16 mouse cellular contexts compared by ENCODE assay signal in the genomic region with DNA sequence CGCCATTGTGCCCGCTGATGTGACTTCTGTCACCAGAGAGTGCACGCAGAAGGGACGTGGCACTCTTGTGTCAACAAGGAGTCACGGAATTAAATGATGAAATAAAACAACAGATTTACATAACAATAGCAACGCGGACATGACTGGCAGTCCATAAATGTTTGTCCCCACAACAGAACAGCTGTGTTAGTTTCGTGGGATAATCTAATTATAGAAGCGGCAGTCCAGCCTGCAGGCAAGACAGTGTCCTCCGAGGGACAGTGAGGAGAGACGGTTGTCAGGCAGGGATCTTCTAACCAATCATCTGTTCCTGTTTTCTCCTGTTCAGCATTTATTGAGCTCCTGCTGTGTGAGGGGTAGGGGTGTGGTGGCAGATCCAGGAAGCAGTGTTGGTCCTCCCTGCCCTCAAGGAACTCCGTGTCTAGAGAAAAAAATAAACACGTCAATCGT. TPM values are rescaled to one million over a fixed set of nuclear protein-coding genes. Genes with fewer than 3 reads are reported as not detected.
DNase-seq lines count a peak whose midpoint lies in the region; ATAC-seq lines count a peak whose summit lies in the region.
"Had no signal": no experiment of that assay in that cellular context is flagged by ENCODE, and none has a peak within 500 bp of the region (broad histone marks: within the 10 kb centered on the region; RNA-seq: fewer than 3 reads in every experiment).

No protein-coding gene starts in this region.

- no peak for ATAC-seq in heart, embryonic 14.5 days (ENCODE audit: insufficient number of reproducible peaks, insufficient read depth, low FRiP score, low read depth)
- ATAC-seq in midbrain, embryonic 15.5 days (replicated peaks) = peak; percentile 60

- H3K36me3 ChIP-seq in heart, embryonic 14.5 days (ENCODE audit: control insufficient read depth, insufficient read depth, low read length) = no peaks in the 10 kb centered on the region
- no peaks in the 10 kb centered on the region for H3K36me3 ChIP-seq in midbrain, embryonic 15.5 days (replicated peaks)
- no peaks in the 10 kb centered on the region for H3K36me3 ChIP-seq in forebrain, embryonic 10.5 days (replicated peaks)

- peaks cover 13% of the 10 kb centered on the region in 2 experiments for H3K4me1 ChIP-seq in heart, embryonic 14.5 days (ENCODE audit: control insufficient read depth in 2 of 2, insufficient read depth in 2 of 2, low read length in 2 of 2)
- H3K4me1 ChIP-seq in midbrain, embryonic 15.5 days = peaks cover 12% of the 10 kb centered on the region; the same call in 1 of the 2 replicates
- peaks cover 25% of the 10 kb centered on the region for H3K4me1 ChIP-seq in forebrain, embryonic 10.5 days

- no peaks in the 10 kb centered on the region for H3K9me3 ChIP-seq in heart, embryonic 14.5 days (ENCODE audit: control insufficient read depth, low read length)
- no peaks in the 10 kb centered on the region for H3K9me3 ChIP-seq in midbrain, embryonic 15.5 days
- H3K9me3 ChIP-seq in forebrain, embryonic 10.5 days = no peaks in the 10 kb centered on the region

- H3K4me2 ChIP-seq in heart, embryonic 14.5 days (ENCODE audit: low read length) = peak overlapping the region; percentile 41
- H3K4me2 ChIP-seq in midbrain, embryonic 15.5 days = peak overlapping the region; percentile 27

- no peak overlapping the region for H3K4me3 ChIP-seq in heart, embryonic 14.5 days (ENCODE audit: control insufficient read depth in 1 of 2, insufficient read depth in 1 of 2, low read depth in 1 of 2, low read length in 2 of 2)
- no peak overlapping the region for H3K4me3 ChIP-seq in midbrain, embryonic 15.5 days
- H3K4me3 ChIP-seq in forebrain, embryonic 10.5 days = no peak overlapping the region
- H3K4me3 ChIP-seq: erythroblast, embryonic 14.5 days had no signal

- intact Hi-C loops in heart, postnatal 36 days (cut with DNase I) = no loop called here

- no peak for DNase-seq in heart, postnatal 36 days
- DNase-seq in ES-CJ7 (ENCODE audit: low read depth, low spot score) = peak; percentile 65
- peak; percentile 48 for DNase-seq in brain, adult 2 months (ENCODE audit: low read depth, low spot score)
- no peak for DNase-seq in adrenal gland, postnatal 10 days
- DNase-seq in forebrain, embryonic 10.5 days (ENCODE audit: extremely low spot score, low spot score) = no peak
- DNase-seq: adrenal gland, postnatal 14 days; cerebellum, adult 9-10 months; gastrocnemius, postnatal 10 days; kidney, adult 11 months; right cerebral cortex, postnatal 4 days had no signal

- 39% methylated on average over 14 of the region's 14 CpGs for WGBS in heart, embryonic 14.5 days
- WGBS in midbrain, embryonic 15.5 days = 13% methylated on average over 14 of the region's 14 CpGs
- 61% methylated on average over 14 of the region's 14 CpGs for WGBS in forebrain, embryonic 10.5 days

- no peak overlapping the region for H3K9ac ChIP-seq in heart, embryonic 14.5 days (ENCODE audit: low read length)
- no peak overlapping the region for H3K9ac ChIP-seq in midbrain, embryonic 15.5 days

- H3K27ac ChIP-seq in heart, embryonic 14.5 days (replicated peaks in 1 of 2; ENCODE audit: control insufficient read depth in 1 of 2, insufficient read depth in 1 of 2, low read depth in 2 of 2, low read length in 2 of 2) = no peak overlapping the region
- no peak overlapping the region for H3K27ac ChIP-seq in midbrain, embryonic 15.5 days
- no peak overlapping the region for H3K27ac ChIP-seq in forebrain, embryonic 10.5 days

- no peaks in the 10 kb centered on the region; the same call in 1 of the 2 replicates for H3K27me3 ChIP-seq in heart, embryonic 14.5 days (ENCODE audit: control insufficient read depth, insufficient read depth, low read length)
- no peaks in the 10 kb centered on the region for H3K27me3 ChIP-seq in midbrain, embryonic 15.5 days (replicated peaks)
- no peaks in the 10 kb centered on the region for H3K27me3 ChIP-seq in forebrain, embryonic 10.5 days (ENCODE audit: poor library complexity, severe bottlenecking)

RNA-seq across cellular contexts. Expression of gene Cdsn, which starts 8.5 kb away (rescaled TPM):
- 0.50 and 0.57 TPM in 2 replicates for polyA plus RNA-seq in heart, embryonic 14.5 days (2014; fragmentation: Nextera tagmentation; extraction: Ambion mirVana)
- under 1 TPM; 0.19 to 0.39 TPM for total RNA-seq in heart, postnatal 36 days (2021)
- 0.06 TPM in 2 replicates for polyA plus RNA-seq in midbrain, embryonic 15.5 days (2015; fragmentation: Nextera tagmentation; extraction: Ambion mirVana)
- under 1 TPM; 0.24 to 0.30 TPM for total RNA-seq in adrenal gland, postnatal 10 days (2021)
- not detected in 2 replicates for polyA plus RNA-seq in forebrain, embryonic 10.5 days (2016; fragmentation: Nextera tagmentation; extraction: Ambion mirVana)
- polyA plus RNA-seq: erythroblast, embryonic 14.5 days had no signal

RNA-seq across cellular contexts. Expression of gene Psors1c2, which starts 10.4 kb away (rescaled TPM):
- polyA plus RNA-seq in heart, embryonic 14.5 days (2014; fragmentation: Nextera tagmentation; extraction: Ambion mirVana) = 0.66 TPM in 1 of 2 replicates, not detected in the other
- total RNA-seq in heart, postnatal 36 days (2021) = not detected
- 0.56 and 0.96 TPM in 2 replicates for polyA plus RNA-seq in midbrain, embryonic 15.5 days (2015; fragmentation: Nextera tagmentation; extraction: Ambion mirVana)
- total RNA-seq in adrenal gland, postnatal 10 days (2021) = not detected
- polyA plus RNA-seq in forebrain, embryonic 10.5 days (2016; fragmentation: Nextera tagmentation; extraction: Ambion mirVana) = 2.2 and 2.6 TPM in 2 replicates
- total RNA-seq: adrenal gland, postnatal 14 days; gastrocnemius, postnatal 10 days had no signal

RNA-seq across cellular contexts. Expression of gene 2300002M23Rik, which starts 23.8 kb away (rescaled TPM):
- not detected in 2 replicates for polyA plus RNA-seq in heart, embryonic 14.5 days (2014; fragmentation: Nextera tagmentation; extraction: Ambion mirVana)
- total RNA-seq in heart, postnatal 36 days (2021) = not detected
- polyA plus RNA-seq in midbrain, embryonic 15.5 days (2015; fragmentation: Nextera tagmentation; extraction: Ambion mirVana) = not detected in 2 replicates
- not detected for total RNA-seq in adrenal gland, postnatal 10 days (2021)
- not detected in 2 replicates for polyA plus RNA-seq in forebrain, embryonic 10.5 days (2016; fragmentation: Nextera tagmentation; extraction: Ambion mirVana)
- total RNA-seq: adrenal gland, postnatal 14 days; gastrocnemius, postnatal 10 days; left cerebral cortex, adult 8-10 months had no signal
- polyA plus RNA-seq: erythroblast, embryonic 14.5 days; liver, embryonic 16.5 days; testis, adult 2 months had no signal

RNA-seq across cellular contexts. Expression of gene Cchcr1, which starts 26.5 kb away (rescaled TPM):
- polyA plus RNA-seq in heart, embryonic 14.5 days (2014; fragmentation: Nextera tagmentation; extraction: Ambion mirVana) = 10.2 and 10.4 TPM in 2 replicates
- total RNA-seq in heart, postnatal 36 days (2021) = 1 to 10 TPM; 2.3 to 2.9 TPM
- 3.5 and 3.7 TPM in 2 replicates for polyA plus RNA-seq in midbrain, embryonic 15.5 days (2015; fragmentation: Nextera tagmentation; extraction: Ambion mirVana)
- total RNA-seq in adrenal gland, postnatal 10 days (2021) = 10 to 100 TPM in 1 of 2 experiments, 1 to 10 TPM in 1; 9.9 to 15.8 TPM
- polyA plus RNA-seq in forebrain, embryonic 10.5 days (2016; fragmentation: Nextera tagmentation; extraction: Ambion mirVana) = 21.6 and 26.1 TPM in 2 replicates

RNA-seq across cellular contexts. Expression of gene Tcf19, which starts 26.8 kb away (rescaled TPM):
- polyA plus RNA-seq in heart, embryonic 14.5 days (2014; fragmentation: Nextera tagmentation; extraction: Ambion mirVana) = 52.8 and 55.9 TPM in 2 replicates
- 1 to 10 TPM; 3.4 to 5.2 TPM for total RNA-seq in heart, postnatal 36 days (2021)
- polyA plus RNA-seq in midbrain, embryonic 15.5 days (2015; fragmentation: Nextera tagmentation; extraction: Ambion mirVana) = 10.8 and 13.1 TPM in 2 replicates
- total RNA-seq in adrenal gland, postnatal 10 days (2021) = 10 to 100 TPM; 20.3 to 25.1 TPM
- polyA plus RNA-seq in forebrain, embryonic 10.5 days (2016; fragmentation: Nextera tagmentation; extraction: Ambion mirVana) = 52.2 and 57.1 TPM in 2 replicates

Comparison
In these comparisons a context has a peak if more than half of its experiments do, and no peak if none do; other contexts are left out.
1. DNase-seq: peak in ES-CJ7 (single experiment) and brain, adult 2 months (single experiment); none in heart, postnatal 36 days (0 of 2), adrenal gland, postnatal 10 days (single experiment) and forebrain, embryonic 10.5 days (single experiment).